Mouse (Mus musculus): ENCODE results near the gene Slc17a7. TPM values are rescaled to one million over a fixed set of nuclear protein-coding genes. Genes with fewer than 3 reads are reported as not detected.
A peak's percentile ranks its signal among the peaks of the same experiment; 100 is the strongest.

Slc17a7 gene
- polyA plus RNA-seq, 1 experiment, result 3.6 TPM

DNA sequence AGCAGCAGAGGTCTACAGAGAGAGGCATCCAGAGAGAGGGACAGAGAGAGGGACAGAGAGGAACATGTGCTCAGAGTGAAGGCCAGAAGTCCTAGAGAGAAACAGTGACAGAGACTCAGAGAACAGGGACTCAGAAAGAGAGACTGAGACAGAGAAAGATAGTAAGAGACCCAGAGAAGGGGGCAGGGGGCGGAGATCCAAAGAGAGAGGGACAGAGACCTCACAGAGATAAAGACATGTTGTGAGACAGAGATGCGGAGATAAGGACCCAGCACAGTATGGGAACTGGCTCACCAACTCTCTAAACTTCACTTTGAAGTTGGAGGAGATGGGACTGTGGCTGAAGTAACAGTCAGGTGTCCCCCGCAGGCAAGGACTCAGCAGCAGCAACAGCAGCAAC, 28.4 kb upstream of the Slc17a7 start:
- no peaks in the 10 kb centered on the region for H3K79me2 ChIP-seq (ENCODE audit: control insufficient read depth, insufficient read depth)
- no peak for TF ChIP-seq POLR2A (IDR thresholded peaks at IDR 0.05; ENCODE audit: insufficient read length, low read depth)
- TF ChIP-seq MYOG (IDR thresholded peaks at IDR 0.05; ENCODE audit: control insufficient read depth in 1 of 3, insufficient read depth in 1 of 3, insufficient read length in 2 of 3, low read depth in 2 of 3), result no peak
- TF ChIP-seq E2F4 (IDR thresholded peaks at IDR 0.05; ENCODE audit: insufficient read depth), result no peak
- no peak for TF ChIP-seq CEBPB (IDR thresholded peaks at IDR 0.05; ENCODE audit: insufficient read depth, poor library complexity, severe bottlenecking)
- H3ac ChIP-seq (ENCODE audit: control insufficient read depth, insufficient read length), result no peak overlapping the region
- H3K27me3 ChIP-seq (ENCODE audit: control insufficient read depth, insufficient read depth, insufficient read length), result no peaks in the 10 kb centered on the region
- no peaks in the 10 kb centered on the region for H3K36me3 ChIP-seq (ENCODE audit: control insufficient read depth, insufficient read depth)
- peak overlapping the region; percentile 84 for H3K4me2 ChIP-seq (ENCODE audit: low read depth)
- peak overlapping the region; percentile 28 for H3K4me3 ChIP-seq

DNA sequence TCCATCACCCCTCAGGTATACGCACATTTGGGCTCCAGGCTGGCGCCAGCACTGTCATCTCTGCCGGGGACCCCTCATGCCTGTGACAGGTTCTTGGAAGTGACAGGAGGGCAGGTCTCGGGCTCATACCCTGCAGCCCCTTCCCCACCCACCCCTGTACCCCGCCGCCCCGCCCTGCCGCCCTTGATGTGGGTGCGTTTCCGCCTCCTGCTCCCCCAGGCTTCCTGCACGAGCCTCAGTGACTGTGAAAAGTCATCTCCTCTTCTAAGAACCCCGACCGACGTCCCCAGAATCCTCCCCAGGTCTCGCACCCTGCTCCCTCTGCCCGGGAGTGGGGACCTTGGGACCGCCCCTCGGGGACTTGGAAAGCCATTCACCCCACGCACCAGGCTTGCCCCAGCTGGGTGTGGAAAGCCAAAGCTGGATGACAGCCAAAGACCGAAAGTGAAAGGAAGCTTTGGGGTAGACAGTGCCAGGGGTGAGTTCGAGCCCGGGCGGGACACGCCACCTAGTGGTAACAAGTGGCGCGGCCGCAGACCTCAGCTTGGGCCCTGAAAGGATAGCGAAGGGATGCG, 27.7 kb upstream of the Slc17a7 start, which contains the start of the genes Gm45713 and Flt3l:
Gene Gm45713 (minus strand): TSS at position 239 of the 575 bp plus-strand sequence.
Gene Flt3l (minus strand): TSS at position 440 of the 575 bp plus-strand sequence.
- Histone ChIP-seq H3K4me3 (peak within 1 kb of the TSS; percentile 28), H3K4me2 (ENCODE audit: low read depth) (peak within 1 kb of the TSS; percentile 84), H3K27me3 (ENCODE audit: control insufficient read depth, insufficient read depth, insufficient read length) (no peaks in the 10 kb centered on the region), H3K79me2 (ENCODE audit: control insufficient read depth, insufficient read depth) (no peaks in the 10 kb centered on the region), H3K36me3 (ENCODE audit: control insufficient read depth, insufficient read depth) (no peaks in the 10 kb centered on the region), H3ac (ENCODE audit: control insufficient read depth, insufficient read length) (no peak within 1 kb of the TSS)
- TF ChIP-seq USF1 (IDR thresholded peaks at IDR 0.05; ENCODE audit: low read depth) (no peak), MYOG (IDR thresholded peaks at IDR 0.05; ENCODE audit: control insufficient read depth in 1 of 3, insufficient read depth in 1 of 3, insufficient read length in 2 of 3, low read depth in 2 of 3) (peak in 1 of 3 experiments; percentile 33), SRF (IDR thresholded peaks at IDR 0.05; ENCODE audit: control insufficient read depth, insufficient read length, low read depth) (no peak), POLR2AphosphoS2 (IDR thresholded peaks at IDR 0.05; ENCODE audit: insufficient read length, low read depth) (peak; percentile 29), REST (IDR thresholded peaks at IDR 0.05; ENCODE audit: insufficient read depth, insufficient read length) (no peak), TCF12 (IDR thresholded peaks at IDR 0.05; ENCODE audit: insufficient read depth, poor library complexity, severe bottlenecking) (no peak), MYOD1 (IDR thresholded peaks at IDR 0.05; ENCODE audit: control insufficient read depth in 1 of 3, insufficient read length in 2 of 3, low read depth in 2 of 3) (no peak), CEBPB (IDR thresholded peaks at IDR 0.05; ENCODE audit: insufficient read depth, poor library complexity, severe bottlenecking) (no peak), TCF3 (IDR thresholded peaks at IDR 0.05; ENCODE audit: insufficient read length, low read depth) (no peak), POLR2A (IDR thresholded peaks at IDR 0.05; ENCODE audit: insufficient read length, low read depth) (peak; percentile 57), MAX (IDR thresholded peaks at IDR 0.05; ENCODE audit: low read depth) (no peak), E2F4 (IDR thresholded peaks at IDR 0.05; ENCODE audit: insufficient read depth) (no peak)

GRCm38 (mm10) chr7:45137171-45138006, 26.4 kb upstream of the Slc17a7 start:
- Histone ChIP-seq H3K36me3 (ENCODE audit: control insufficient read depth, insufficient read depth) (no peaks in the 10 kb centered on the region), H3K4me3 (no peak overlapping the region), H3K27me3 (ENCODE audit: control insufficient read depth, insufficient read depth, insufficient read length) (no peaks in the 10 kb centered on the region), H3K4me2 (ENCODE audit: low read depth) (no peak overlapping the region), H3ac (ENCODE audit: control insufficient read depth, insufficient read length) (no peak overlapping the region), H3K79me2 (ENCODE audit: control insufficient read depth, insufficient read depth) (no peaks in the 10 kb centered on the region)
- no peak for TF ChIP-seq MYOD1 (IDR thresholded peaks at IDR 0.05; ENCODE audit: control insufficient read depth in 1 of 3, insufficient read length in 2 of 3, low read depth in 2 of 3)
- TF ChIP-seq CEBPB (IDR thresholded peaks at IDR 0.05; ENCODE audit: insufficient read depth, poor library complexity, severe bottlenecking), result no peak
- no peak for TF ChIP-seq E2F4 (IDR thresholded peaks at IDR 0.05; ENCODE audit: insufficient read depth)
- no peak for TF ChIP-seq MYOG (IDR thresholded peaks at IDR 0.05; ENCODE audit: control insufficient read depth in 1 of 3, insufficient read depth in 1 of 3, insufficient read length in 2 of 3, low read depth in 2 of 3)
- no peak for TF ChIP-seq POLR2A (IDR thresholded peaks at IDR 0.05; ENCODE audit: insufficient read length, low read depth)
- no peak for TF ChIP-seq SRF (IDR thresholded peaks at IDR 0.05; ENCODE audit: control insufficient read depth, insufficient read length, low read depth)
- no peak for TF ChIP-seq USF1 (IDR thresholded peaks at IDR 0.05; ENCODE audit: low read depth)
- no peak for TF ChIP-seq TCF3 (IDR thresholded peaks at IDR 0.05; ENCODE audit: insufficient read length, low read depth)
- no peak for TF ChIP-seq REST (IDR thresholded peaks at IDR 0.05; ENCODE audit: insufficient read depth, insufficient read length)
- TF ChIP-seq MAX (IDR thresholded peaks at IDR 0.05; ENCODE audit: low read depth), result no peak
- TF ChIP-seq POLR2AphosphoS2 (IDR thresholded peaks at IDR 0.05; ENCODE audit: insufficient read length, low read depth), result no peak
- TF ChIP-seq TCF12 (IDR thresholded peaks at IDR 0.05; ENCODE audit: insufficient read depth, poor library complexity, severe bottlenecking), result no peak

DNA sequence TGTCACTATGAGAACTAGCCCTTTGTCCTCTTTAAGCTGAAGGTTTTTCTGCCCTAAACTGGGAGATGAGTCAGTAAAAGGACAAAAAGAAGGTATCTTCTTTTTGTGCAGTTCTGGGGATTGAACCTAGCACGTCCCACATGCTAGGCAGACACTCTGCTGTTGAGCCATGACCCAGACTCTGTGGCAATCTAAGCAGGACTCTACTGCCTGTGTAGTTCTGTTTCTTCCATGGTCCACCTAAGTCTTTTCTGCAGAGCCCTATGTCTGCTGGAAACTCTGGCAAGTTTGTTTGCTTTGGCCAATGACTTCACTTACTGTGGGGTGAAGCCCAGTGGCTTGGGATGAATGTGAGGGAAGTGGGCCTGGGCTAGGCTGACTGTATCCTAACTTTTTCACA, 25.3 kb upstream of the Slc17a7 start:
- no peak overlapping the region for H3K4me2 ChIP-seq (ENCODE audit: low read depth)

More for the DNA sequence above, 25.3 kb upstream of the Slc17a7 start:
- Histone ChIP-seq H3K4me3 (no peak overlapping the region), H3ac (ENCODE audit: control insufficient read depth, insufficient read length) (no peak overlapping the region), H3K27me3 (ENCODE audit: control insufficient read depth, insufficient read depth, insufficient read length) (no peaks in the 10 kb centered on the region), H3K79me2 (ENCODE audit: control insufficient read depth, insufficient read depth) (no peaks in the 10 kb centered on the region), H3K36me3 (ENCODE audit: control insufficient read depth, insufficient read depth) (no peaks in the 10 kb centered on the region)
- TF ChIP-seq MYOG (IDR thresholded peaks at IDR 0.05; ENCODE audit: control insufficient read depth in 1 of 3, insufficient read depth in 1 of 3, insufficient read length in 2 of 3, low read depth in 2 of 3) (no peak), MYOD1 (IDR thresholded peaks at IDR 0.05; ENCODE audit: control insufficient read depth in 1 of 3, insufficient read length in 2 of 3, low read depth in 2 of 3) (no peak), TCF3 (IDR thresholded peaks at IDR 0.05; ENCODE audit: insufficient read length, low read depth) (no peak), CEBPB (IDR thresholded peaks at IDR 0.05; ENCODE audit: insufficient read depth, poor library complexity, severe bottlenecking) (no peak), TCF12 (IDR thresholded peaks at IDR 0.05; ENCODE audit: insufficient read depth, poor library complexity, severe bottlenecking) (no peak), POLR2A (IDR thresholded peaks at IDR 0.05; ENCODE audit: insufficient read length, low read depth) (no peak), REST (IDR thresholded peaks at IDR 0.05; ENCODE audit: insufficient read depth, insufficient read length) (no peak), SRF (IDR thresholded peaks at IDR 0.05; ENCODE audit: control insufficient read depth, insufficient read length, low read depth) (no peak), POLR2AphosphoS2 (IDR thresholded peaks at IDR 0.05; ENCODE audit: insufficient read length, low read depth) (no peak), MAX (IDR thresholded peaks at IDR 0.05; ENCODE audit: low read depth) (no peak), USF1 (IDR thresholded peaks at IDR 0.05; ENCODE audit: low read depth) (no peak)

Data from myocyte (in vitro differentiated cells).